In the genomic region with DNA sequence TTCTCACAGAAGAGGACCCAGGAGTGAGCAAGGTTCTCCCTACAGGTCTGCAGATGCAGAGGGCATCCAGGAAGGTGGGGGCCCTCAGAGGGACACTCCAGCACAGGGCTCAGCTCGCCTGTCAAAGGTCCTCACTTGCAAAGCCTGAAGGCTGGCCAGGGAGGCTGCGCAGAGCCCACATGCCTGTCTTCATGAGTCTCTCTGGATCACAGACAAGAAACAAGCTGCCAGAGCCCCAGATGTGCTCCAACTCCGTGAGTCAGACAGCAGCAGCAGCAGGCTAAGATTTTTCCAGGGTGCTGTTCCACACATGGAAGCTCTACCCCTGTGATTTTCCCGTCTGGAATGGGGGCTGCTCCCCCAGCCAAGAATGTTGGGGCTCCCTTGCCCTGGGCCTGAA, we compare ENCODE assay signal across 11 mouse cellular contexts.
DNase-seq lines count a peak whose midpoint lies in the region; ATAC-seq and TF ChIP-seq lines count a peak whose summit lies in the region.
"Had no signal": no experiment of that assay in that cellular context is flagged by ENCODE, and none has a peak within 500 bp of the region (broad histone marks: within the 10 kb centered on the region; RNA-seq: fewer than 3 reads in every experiment).

No protein-coding gene starts in this region.

- no peaks in the 10 kb centered on the region for H3K4me1 ChIP-seq in lung, postnatal 0 days (ENCODE audit: insufficient read depth, low read depth, low read length)
- H3K4me1 ChIP-seq in heart, postnatal 0 days (ENCODE audit: control insufficient read depth, insufficient read depth): 0 out of 2 replicates have a peak, but pooled peaks cover 4% of the 10 kb centered on the region
- 0 out of 2 replicates have a peak, but pooled peaks cover 2% of the 10 kb centered on the region for H3K4me1 ChIP-seq in midbrain, postnatal 0 days (ENCODE audit: insufficient read depth, low read length)
- H3K4me1 ChIP-seq: lung, embryonic 15.5 days; neural tube, embryonic 12.5 days had no signal

- H3K4me3 ChIP-seq in lung, postnatal 0 days (ENCODE audit: low read depth, low read length): no peak overlapping the region
- no peak overlapping the region for H3K4me3 ChIP-seq in heart, postnatal 0 days (ENCODE audit: low read depth, low read length)
- no peak overlapping the region for H3K4me3 ChIP-seq in midbrain, postnatal 0 days (ENCODE audit: low read depth, low read length)
- H3K4me3 ChIP-seq: lung, embryonic 15.5 days; neural tube, embryonic 12.5 days had no signal

- no peaks in the 10 kb centered on the region for H3K27me3 ChIP-seq in lung, postnatal 0 days (replicated peaks; ENCODE audit: insufficient read depth, low read length)
- H3K27me3 ChIP-seq in heart, postnatal 0 days (ENCODE audit: control insufficient read depth, insufficient read depth, low read length): no peaks in the 10 kb centered on the region
- no peaks in the 10 kb centered on the region for H3K27me3 ChIP-seq in midbrain, postnatal 0 days (ENCODE audit: insufficient read depth, low read length)
- H3K27me3 ChIP-seq: lung, embryonic 15.5 days; neural tube, embryonic 12.5 days had no signal

- TF ChIP-seq CTCF in lung, postnatal 0 days (IDR thresholded peaks at IDR 0.05): no peak
- TF ChIP-seq CTCF in heart, postnatal 0 days (IDR thresholded peaks at IDR 0.05; ENCODE audit: low read depth): no peak
- no peak for TF ChIP-seq CTCF in midbrain, postnatal 0 days (IDR thresholded peaks at IDR 0.05)

- TF ChIP-seq EP300 in lung, postnatal 0 days (IDR thresholded peaks at IDR 0.05): no peak
- no peak for TF ChIP-seq EP300 in heart, postnatal 0 days (IDR thresholded peaks at IDR 0.05; ENCODE audit: low read depth)

- H3K9ac ChIP-seq in lung, postnatal 0 days (replicated peaks; ENCODE audit: low read depth): no peak overlapping the region
- H3K9ac ChIP-seq in heart, postnatal 0 days (replicated peaks; ENCODE audit: low read depth, low read length): no peak overlapping the region
- H3K9ac ChIP-seq in midbrain, postnatal 0 days (replicated peaks; ENCODE audit: low read length, poor library complexity, severe bottlenecking): 0 out of 2 replicates have a peak overlapping the region, but pooled peaks have one; percentile 8
- H3K9ac ChIP-seq: lung, embryonic 15.5 days; neural tube, embryonic 12.5 days had no signal

- WGBS in lung, postnatal 0 days: 49% methylated on average over 4 of the region's 4 CpGs
- WGBS in heart, postnatal 0 days: 41% methylated on average over 4 of the region's 4 CpGs
- 52% methylated on average over 4 of the region's 4 CpGs for WGBS in midbrain, postnatal 0 days

- no peak overlapping the region for H3K27ac ChIP-seq in lung, postnatal 0 days (ENCODE audit: low read length)
- peak overlapping the region; percentile 61; the same call in 1 of the 2 replicates for H3K27ac ChIP-seq in heart, postnatal 0 days (ENCODE audit: low read depth)
- H3K27ac ChIP-seq in midbrain, postnatal 0 days (ENCODE audit: low read depth, low read length): 0 out of 2 replicates have a peak overlapping the region, but pooled peaks have one; percentile 26
- H3K27ac ChIP-seq: lung, embryonic 15.5 days; neural tube, embryonic 12.5 days had no signal

- peak; percentile 40 for DNase-seq in lung, postnatal 0 days (ENCODE audit: low spot score)
- no peak for DNase-seq in lung, postnatal 25 days (ENCODE audit: low spot score)
- peak; percentile 71 for DNase-seq in fibroblast of lung, adult 2 months (ENCODE audit: low read depth)
- peak; percentile 40 for DNase-seq in heart, postnatal 0 days (ENCODE audit: low spot score)
- DNase-seq in midbrain, postnatal 0 days (ENCODE audit: low spot score): no peak
- no peak for DNase-seq in layer of hippocampus, adult 18-20 months (ENCODE audit: low spot score in 2 of 2)
- no peak for DNase-seq in thymus, postnatal 14 days
- DNase-seq: cerebellum, adult 2 months; kidney, adult 2 months had no signal

- peak; percentile 45 for ATAC-seq in lung, postnatal 0 days
- peak; percentile 27 for ATAC-seq in heart, postnatal 0 days (ENCODE audit: insufficient read depth, low read depth)
- ATAC-seq in midbrain, postnatal 0 days (ENCODE audit: low FRiP score): peak; percentile 28; the same call in 1 of the 2 replicates

- H3K36me3 ChIP-seq in lung, postnatal 0 days (ENCODE audit: insufficient read depth, low read length): 0 out of 2 replicates have a peak, but pooled peaks cover 6% of the 10 kb centered on the region
- H3K36me3 ChIP-seq in heart, postnatal 0 days (replicated peaks; ENCODE audit: control insufficient read depth, insufficient read depth, low read length): peaks cover 35% of the 10 kb centered on the region
- H3K36me3 ChIP-seq in midbrain, postnatal 0 days (ENCODE audit: insufficient read depth, low read length): peaks cover 3% of the 10 kb centered on the region

- H3K9me3 ChIP-seq in lung, postnatal 0 days (ENCODE audit: low read length): no peaks in the 10 kb centered on the region
- no peaks in the 10 kb centered on the region for H3K9me3 ChIP-seq in heart, postnatal 0 days (replicated peaks; ENCODE audit: control insufficient read depth, low read length)
- no peaks in the 10 kb centered on the region for H3K9me3 ChIP-seq in midbrain, postnatal 0 days (ENCODE audit: low read length)
- H3K9me3 ChIP-seq: lung, embryonic 15.5 days; neural tube, embryonic 12.5 days had no signal

- no peak overlapping the region for H3K4me2 ChIP-seq in lung, postnatal 0 days (replicated peaks; ENCODE audit: low read depth, low read length)
- H3K4me2 ChIP-seq in heart, postnatal 0 days (ENCODE audit: low read depth, low read length): no peak overlapping the region
- H3K4me2 ChIP-seq in midbrain, postnatal 0 days (ENCODE audit: low read depth, low read length, poor library complexity, severe bottlenecking): no peak overlapping the region
- H3K4me2 ChIP-seq: lung, embryonic 15.5 days; neural tube, embryonic 12.5 days had no signal

Comparison
In these comparisons a context has a peak if more than half of its experiments do, and no peak if none do; other contexts are left out.
1. DNase-seq: peak in lung, postnatal 0 days (single experiment), fibroblast of lung, adult 2 months (single experiment) and heart, postnatal 0 days (single experiment); none in lung, postnatal 25 days (single experiment), midbrain, postnatal 0 days (single experiment), layer of hippocampus, adult 18-20 months (0 of 2) and thymus, postnatal 14 days (single experiment).
2. Peak in every context shown above with its lines, with median percentiles within 50 percentile points of each other: ATAC-seq.